Mouse (Mus musculus) small intestine, adult 2 months (tissue): Measurements from ENCODE around the gene Chmp2a. TPM values are rescaled to one million over a fixed set of nuclear protein-coding genes. Genes with fewer than 3 reads are reported as not detected.

Source experiments
- H3K27ac ChIP-seq: fragments of 200-500 bp; 2 replicates; pipeline ENCODE4 v1.5.1; 2012; ENCODE audit warnings: low read depth, low read length, control low read depth, inconsistent platforms; ENCODE audit not compliant: insufficient read depth
- H3K27me3 ChIP-seq: fragments of 200-500 bp; 2 replicates; pipeline ENCODE4 v1.6.1; 2012; ENCODE audit warnings: mild to moderate bottlenecking, moderate library complexity, low read length, inconsistent platforms; ENCODE audit not compliant: control insufficient read depth, insufficient read depth
- H3K36me3 ChIP-seq: fragments of 200-500 bp; 2 replicates; pipeline ENCODE4 v1.6.1; 2012; ENCODE audit warnings: mild to moderate bottlenecking, low read length, control low read depth, inconsistent platforms; ENCODE audit not compliant: control insufficient read depth, insufficient read depth
- H3K4me1 ChIP-seq: fragments of 200-500 bp; 2 replicates; pipeline ENCODE4 v1.6.1; 2012; ENCODE audit warnings: low read length, inconsistent platforms, mixed read lengths; ENCODE audit not compliant: control insufficient read depth, insufficient read depth, insufficient read length
- H3K4me3 ChIP-seq: fragments of 200-500 bp; 2 replicates; pipeline ENCODE4 v1.5.1; 2012; ENCODE audit warnings: low read depth, mild to moderate bottlenecking, control low read depth, inconsistent platforms, low read length, moderate library complexity
- CTCF ChIP-seq: fragments of 200-500 bp; IDR thresholded peaks from 2 replicates; pipeline ENCODE4 v1.5.1; 2012; ENCODE audit warnings: low read depth, mild to moderate bottlenecking, control low read depth, inconsistent platforms, low read length, moderate library complexity, mixed read lengths; ENCODE audit not compliant: insufficient replicate concordance, insufficient read length; ENCODE audit errors: extremely low read depth
- POLR2A ChIP-seq: fragments of 200-500 bp; IDR thresholded peaks from 2 replicates; pipeline ENCODE4 v1.6.1; 2012; ENCODE audit warnings: low read depth, mild to moderate bottlenecking, control low read depth, inconsistent platforms, low read length, moderate library complexity
- WGBS: fragments of 180-500 bp; shearing (Covaris S2); methylation state at CpG from one replicate; pipeline ENCODE4 v1.1.7; 2018; 5-methylcytosine and 5-hydroxymethylcytosine counted together
- polyA plus RNA-seq: library from polyadenylated mRNA; depleted of rRNA; stranded (reverse); fragments of >200 nt; gene quantifications from 2 replicates; pipeline ENCODE4 v1.2.3, GENCODE M21; 2012

The Chmp2a gene
- polyA plus RNA-seq, 1 experiment, result 102 TPM

DNA sequence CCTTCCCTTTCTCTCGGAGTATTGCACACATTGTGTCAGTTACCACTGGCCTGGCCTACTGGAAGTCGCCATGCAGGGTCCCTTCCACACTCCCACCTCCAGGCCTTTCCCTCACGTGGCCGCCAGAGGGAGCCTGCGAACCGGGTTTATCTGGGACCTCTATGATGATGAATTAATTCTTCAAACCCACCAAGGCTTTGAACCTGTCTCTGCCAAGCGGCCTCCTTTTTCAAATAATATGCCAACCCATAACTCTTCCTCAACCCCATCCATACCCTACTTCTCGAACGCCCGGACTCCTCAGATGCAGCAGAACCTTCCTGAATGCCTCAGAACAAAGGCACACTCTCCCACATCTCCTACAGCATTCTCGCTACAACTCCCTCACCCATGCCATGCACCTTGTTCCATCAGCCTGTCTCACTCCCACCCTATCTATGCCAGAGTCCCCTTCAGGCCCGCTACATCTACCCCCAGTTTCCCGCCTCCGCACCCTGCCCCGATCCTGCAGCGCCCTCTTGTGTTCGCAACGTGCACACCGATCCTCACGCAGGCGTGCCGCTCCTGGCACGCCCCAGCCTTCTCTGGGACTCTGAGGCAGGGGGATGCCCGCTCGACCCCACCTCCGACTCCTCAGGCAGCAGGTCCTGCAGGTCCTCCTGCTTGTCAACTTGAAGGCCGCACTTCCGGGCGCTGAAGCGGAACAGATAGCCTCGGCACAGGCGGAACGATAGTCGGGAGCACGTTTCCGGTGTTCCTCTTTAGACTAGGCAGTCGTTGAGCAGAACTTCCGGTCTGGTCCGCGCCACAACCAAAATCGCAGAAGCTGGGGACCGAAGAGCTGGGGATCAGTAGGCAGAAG, 25.2 kb downstream of the Chmp2a start:
- H3K36me3 ChIP-seq, result peaks cover 20% of the 10 kb centered on the region
- peaks cover 11% of the 10 kb centered on the region; the same call in 1 of the 2 replicates for H3K4me1 ChIP-seq
- TF ChIP-seq POLR2A, result peak; percentile 55
- peak; percentile 96 for TF ChIP-seq CTCF
- under 1% methylated on average over 42 of the region's 42 CpGs for WGBS
- peak overlapping the region; percentile 93 for H3K27ac ChIP-seq
- H3K4me3 ChIP-seq, result peak overlapping the region; percentile 94
- H3K27me3 ChIP-seq, result no peaks in the 10 kb centered on the region

DNA sequence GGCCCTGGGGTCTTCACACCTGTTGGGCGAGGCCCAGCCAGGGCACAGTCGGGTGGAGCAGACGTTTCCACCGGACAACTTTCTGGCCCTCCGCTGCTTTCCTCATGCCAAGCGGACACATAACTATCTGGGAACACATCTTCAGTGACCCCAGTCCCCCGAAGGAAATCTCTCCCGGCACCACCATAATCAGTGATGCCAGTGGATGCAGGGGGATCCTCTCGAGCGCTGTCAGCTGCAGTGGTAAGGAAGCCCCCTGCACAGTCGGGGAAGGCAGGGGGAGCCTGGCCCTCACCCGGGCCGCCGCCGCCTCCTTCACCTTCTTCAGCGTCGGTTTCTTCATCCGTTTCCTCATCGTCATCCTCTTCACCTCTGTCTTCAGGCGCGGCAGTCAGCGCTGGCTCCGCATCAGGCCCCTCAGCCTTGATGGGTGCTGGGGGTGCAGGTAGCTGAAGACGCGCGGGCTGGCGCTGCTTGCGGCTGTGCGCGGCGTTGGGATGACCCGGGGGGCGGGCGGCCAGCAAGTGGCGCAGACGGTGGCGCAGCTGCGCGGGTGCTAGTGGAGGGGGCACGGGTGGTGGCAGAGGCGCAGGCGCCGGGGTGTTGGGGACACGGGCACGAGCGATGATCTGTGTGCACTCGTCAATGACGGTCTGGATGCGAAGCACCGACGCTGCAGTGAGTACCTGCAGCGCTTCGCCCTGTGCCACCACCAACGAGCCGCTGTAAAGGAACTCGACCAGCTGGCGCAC, 27.1 kb downstream of the Chmp2a start:
- Histone ChIP-seq H3K27ac (no peak overlapping the region), H3K36me3 (peaks cover 20% of the 10 kb centered on the region), H3K4me3 (no peak overlapping the region), H3K27me3 (no peaks in the 10 kb centered on the region), H3K4me1 (peaks cover 9% of the 10 kb centered on the region; the same call in 1 of the 2 replicates)
- WGBS, result 85% methylated on average over 57 of the region's 57 CpGs
- TF ChIP-seq CTCF, result no peak
- no peak for TF ChIP-seq POLR2A

DNA sequence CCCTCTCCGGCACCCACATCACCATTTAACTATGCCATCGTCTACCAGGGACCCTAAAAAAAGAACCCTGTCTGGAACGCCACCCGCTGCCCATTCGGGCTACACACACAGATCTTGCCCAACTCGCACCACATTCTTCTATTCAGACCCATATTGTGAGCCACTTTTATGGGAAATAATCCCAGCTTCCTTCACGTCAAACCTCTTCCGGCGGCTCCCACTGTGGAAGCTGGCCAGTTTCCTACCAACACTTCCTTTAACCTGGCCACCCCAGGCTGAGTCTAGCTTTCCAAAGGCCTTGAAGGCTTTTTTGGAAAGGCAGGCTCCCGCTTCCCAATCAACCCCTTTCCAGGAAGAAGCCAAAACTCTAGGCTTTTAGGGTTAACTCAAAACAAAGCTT, 28.1 kb downstream of the Chmp2a start:
- no peak overlapping the region for H3K4me3 ChIP-seq
- peaks cover 20% of the 10 kb centered on the region for H3K36me3 ChIP-seq
- 94% methylated on average over 10 of the region's 10 CpGs for WGBS
- peaks cover 9% of the 10 kb centered on the region; the same call in 1 of the 2 replicates for H3K4me1 ChIP-seq
- H3K27ac ChIP-seq, result no peak overlapping the region
- no peak for TF ChIP-seq CTCF
- no peak for TF ChIP-seq POLR2A
- no peaks in the 10 kb centered on the region for H3K27me3 ChIP-seq

DNA sequence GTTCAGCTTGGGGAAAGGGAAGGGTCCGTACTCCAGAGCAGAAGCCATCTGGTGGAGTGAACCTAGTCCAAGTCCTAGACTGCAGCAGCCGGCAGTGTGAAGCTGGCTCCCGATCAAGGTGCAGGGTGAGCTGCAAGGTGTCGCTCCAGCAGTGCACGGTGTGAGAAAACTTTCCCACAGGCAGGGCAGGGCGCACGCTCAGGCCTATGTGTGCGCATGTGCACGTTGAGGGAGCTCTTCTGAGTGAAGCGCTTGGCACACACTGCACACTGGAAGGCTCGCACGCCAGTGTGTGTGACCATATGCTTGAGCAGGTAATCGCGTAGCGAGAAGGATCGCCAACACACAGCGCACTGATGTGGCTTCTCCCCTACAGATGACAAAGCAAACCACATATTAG, 28.6 kb downstream of the Chmp2a start:
- Histone ChIP-seq H3K27ac (no peak overlapping the region), H3K4me1 (peaks cover 9% of the 10 kb centered on the region; the same call in 1 of the 2 replicates), H3K27me3 (no peaks in the 10 kb centered on the region), H3K4me3 (no peak overlapping the region), H3K36me3 (peaks cover 20% of the 10 kb centered on the region)
- WGBS, result 90% methylated on average over 17 of the region's 17 CpGs
- TF ChIP-seq CTCF (no peak), POLR2A (no peak)

DNA sequence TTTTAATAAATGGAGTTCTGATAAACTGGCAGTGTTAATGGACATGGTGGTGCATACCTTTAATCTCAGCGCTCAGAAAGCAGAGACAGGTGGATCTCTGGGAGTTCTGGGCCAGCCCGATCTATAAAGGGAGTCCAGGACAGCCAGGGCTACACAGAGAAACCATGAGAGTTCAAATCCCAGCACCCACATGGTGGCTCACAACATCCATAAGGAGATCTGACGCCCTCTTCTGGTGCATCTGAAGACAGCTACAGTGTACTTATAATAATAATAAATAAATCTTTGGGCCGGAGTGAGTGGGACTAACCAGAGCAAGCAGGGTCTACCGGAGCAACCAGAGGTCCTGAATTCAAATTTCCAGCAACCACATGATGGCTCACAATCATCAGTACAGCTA, 31.2 kb downstream of the Chmp2a start:
- Histone ChIP-seq H3K36me3 (peaks cover 20% of the 10 kb centered on the region), H3K4me3 (no peak overlapping the region), H3K4me1 (no peaks in the 10 kb centered on the region), H3K27ac (no peak overlapping the region), H3K27me3 (no peaks in the 10 kb centered on the region)
- WGBS, result 84% methylated on average over 5 of the region's 5 CpGs
- no peak for TF ChIP-seq CTCF
- TF ChIP-seq POLR2A, result no peak

DNA sequence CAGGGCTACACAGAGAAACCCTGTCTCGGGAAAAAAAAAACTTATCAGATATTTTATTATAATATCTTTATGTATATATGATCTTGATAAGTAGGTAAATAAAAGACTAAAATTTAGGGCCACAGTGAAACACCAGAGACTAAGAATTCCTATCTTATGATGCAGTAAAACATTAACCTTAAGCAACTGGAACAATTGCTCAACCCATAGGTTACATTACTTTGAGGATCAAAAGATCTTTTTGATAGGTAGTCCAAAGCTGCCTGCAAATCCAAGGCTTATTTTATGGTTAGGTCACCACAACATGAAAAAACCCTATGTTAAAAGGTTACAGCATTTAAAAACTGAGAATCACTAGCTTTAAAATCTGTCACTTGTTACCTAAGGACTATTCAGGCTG, 33.0 kb downstream of the Chmp2a start:
- Histone ChIP-seq H3K27me3 (no peaks in the 10 kb centered on the region), H3K4me1 (peaks cover 2% of the 10 kb centered on the region), H3K36me3 (peaks cover 9% of the 10 kb centered on the region), H3K4me3 (no peak overlapping the region), H3K27ac (no peak overlapping the region)
- TF ChIP-seq CTCF (no peak), POLR2A (no peak)
- 27% methylated on average over 1 of the region's 1 CpGs for WGBS

DNA sequence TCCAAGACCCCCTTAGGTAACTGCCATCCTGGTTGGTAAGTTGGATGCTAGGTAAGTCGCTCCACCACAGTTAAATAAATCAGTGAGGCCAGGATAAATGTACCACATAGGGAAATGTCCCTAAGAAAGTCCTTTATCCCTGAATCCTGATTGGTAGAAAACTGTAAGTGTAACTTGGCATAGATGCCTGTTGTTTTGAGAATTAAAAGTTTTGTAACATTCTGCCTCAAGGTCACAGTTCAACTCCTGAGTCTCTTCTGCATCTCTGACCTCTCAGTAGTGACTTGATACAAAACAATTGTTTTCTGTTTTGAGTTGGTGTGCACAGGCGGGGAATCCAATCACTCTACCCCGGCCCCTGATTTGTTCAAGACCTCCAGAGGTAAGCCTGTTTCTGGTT, 35.8 kb downstream of the Chmp2a start, which contains the start of gene Trim28:
Gene Trim28, plus strand, starts transcription at position 264 of the 400 bp plus-strand sequence.
- Histone ChIP-seq H3K36me3 (no peaks in the 10 kb centered on the region), H3K27me3 (no peaks in the 10 kb centered on the region), H3K27ac (no peak within 1 kb of the TSS), H3K4me3 (no peak within 1 kb of the TSS), H3K4me1 (peaks cover 2% of the 10 kb centered on the region)
- 82% methylated on average over 3 of the region's 3 CpGs for WGBS
- no peak for TF ChIP-seq CTCF
- TF ChIP-seq POLR2A, result no peak
